Mouse (Mus musculus) spleen, postnatal 14 days (tissue): Measurements from ENCODE around the gene Fat3.

ENCODE experiments used
- DNase-seq, 2 experiments: peaks; one replicate each; pipeline ENCODE4 v3.0.0; 2021 to 2022; ENCODE audit warnings: low spot score in 2 of 2

The Fat3 gene

GRCm38 (mm10) chr9:16029066-16029465 is 472.0 kb downstream of the Fat3 start:
- no peak for DNase-seq

GRCm38 (mm10) chr9:16028394-16028911 is 472.6 kb downstream of the Fat3 start:
- no peak for DNase-seq

DNA sequence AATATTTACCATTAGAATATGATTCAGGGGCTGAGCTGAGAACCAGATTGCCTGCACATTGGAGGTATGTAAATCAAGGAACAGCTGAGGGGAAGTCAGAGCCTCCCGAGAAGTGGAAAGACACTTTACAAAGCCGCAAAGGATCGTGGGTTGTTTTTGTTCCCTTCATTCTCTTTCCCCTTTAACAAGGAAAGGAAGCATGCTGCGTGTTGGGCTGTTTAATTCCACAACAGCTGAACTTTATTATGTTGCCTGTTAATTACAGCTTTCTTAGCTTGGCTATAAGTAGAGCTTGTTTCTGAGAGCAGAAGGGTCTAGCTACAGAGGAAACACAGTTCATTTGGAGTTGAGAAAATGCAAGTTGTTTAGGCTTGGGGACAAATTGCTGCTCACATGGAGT is 475.0 kb downstream of the Fat3 start:
- DNase-seq: no peak

- no peak for DNase-seq
These were observed 476.4 kb downstream of the Fat3 start for GRCm38 (mm10) chr9:16024706-16025105.

DNA sequence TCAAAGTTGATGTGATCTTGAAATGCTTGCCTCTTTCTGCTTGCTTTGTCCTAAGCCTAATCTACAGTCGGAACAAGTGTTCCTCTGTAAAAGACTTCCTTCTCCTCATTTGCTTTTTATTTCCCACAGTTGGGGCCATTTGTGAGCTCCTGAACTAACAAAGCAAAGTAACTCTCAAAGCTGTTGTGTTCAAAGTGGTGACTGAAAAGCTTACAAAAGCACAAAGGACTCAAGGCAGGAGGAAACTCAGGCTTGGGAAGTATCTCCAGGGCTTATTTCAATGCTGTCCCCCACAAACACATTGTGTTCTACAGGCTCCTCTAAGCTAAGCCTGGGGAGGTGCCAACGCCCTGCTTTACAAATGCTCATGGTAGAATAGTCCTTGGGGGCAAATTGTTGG is 487.0 kb downstream of the Fat3 start:
- DNase-seq: no peak

DNA sequence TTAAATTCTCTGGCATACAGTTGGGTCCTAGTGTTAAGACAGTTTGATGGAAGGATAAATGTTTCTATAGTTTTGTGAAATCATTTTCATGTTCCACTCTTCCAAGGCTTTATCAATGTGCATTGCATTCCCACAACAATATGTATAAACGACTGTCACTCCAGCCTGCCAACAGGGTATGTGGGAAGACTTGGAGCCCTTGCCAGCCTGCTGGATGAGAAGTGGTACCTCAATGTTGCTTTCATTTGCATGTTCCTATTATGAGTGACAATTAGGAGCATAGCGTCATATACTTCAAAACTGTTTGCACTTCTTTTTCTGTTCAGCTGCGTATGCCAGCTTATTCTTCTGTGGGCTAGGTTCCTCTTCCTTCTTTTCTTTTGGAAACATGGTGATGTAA is 489.7 kb downstream of the Fat3 start:
- no peak for DNase-seq

DNA sequence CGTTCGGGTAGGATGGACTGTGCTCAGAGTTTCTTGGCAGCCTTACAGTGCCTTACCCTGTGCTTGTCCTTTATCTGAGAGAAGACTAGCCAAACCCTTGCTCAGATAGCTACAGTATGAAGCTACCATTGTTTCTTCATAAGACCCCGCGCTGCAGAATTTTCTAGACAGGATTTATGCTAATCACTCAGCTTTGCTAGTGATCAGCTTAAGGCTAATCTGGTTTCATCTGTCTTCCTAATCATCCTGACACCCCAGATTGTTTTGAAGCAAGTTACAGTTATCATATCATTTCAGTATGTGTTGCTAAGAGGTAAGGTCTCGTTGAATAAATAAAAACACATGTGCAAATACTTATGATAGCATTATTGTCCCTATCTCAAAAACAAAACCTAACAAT is 493.6 kb downstream of the Fat3 start:
- no peak for DNase-seq

- DNase-seq: no peak
These were observed 498.1 kb downstream of the Fat3 start for GRCm38 (mm10) chr9:16002991-16003390.

- DNase-seq: no peak
These were observed 506.3 kb downstream of the Fat3 start for GRCm38 (mm10) chr9:15994762-15995161.

- DNase-seq: no peak
These were observed 506.9 kb downstream of the Fat3 start for GRCm38 (mm10) chr9:15994177-15994576.

GRCm38 (mm10) chr9:15992158-15992846 is 508.8 kb downstream of the Fat3 start:
- DNase-seq: no peak

GRCm38 (mm10) chr9:15978317-15978716 is 522.8 kb downstream of the Fat3 start:
- DNase-seq: no peak

DNA sequence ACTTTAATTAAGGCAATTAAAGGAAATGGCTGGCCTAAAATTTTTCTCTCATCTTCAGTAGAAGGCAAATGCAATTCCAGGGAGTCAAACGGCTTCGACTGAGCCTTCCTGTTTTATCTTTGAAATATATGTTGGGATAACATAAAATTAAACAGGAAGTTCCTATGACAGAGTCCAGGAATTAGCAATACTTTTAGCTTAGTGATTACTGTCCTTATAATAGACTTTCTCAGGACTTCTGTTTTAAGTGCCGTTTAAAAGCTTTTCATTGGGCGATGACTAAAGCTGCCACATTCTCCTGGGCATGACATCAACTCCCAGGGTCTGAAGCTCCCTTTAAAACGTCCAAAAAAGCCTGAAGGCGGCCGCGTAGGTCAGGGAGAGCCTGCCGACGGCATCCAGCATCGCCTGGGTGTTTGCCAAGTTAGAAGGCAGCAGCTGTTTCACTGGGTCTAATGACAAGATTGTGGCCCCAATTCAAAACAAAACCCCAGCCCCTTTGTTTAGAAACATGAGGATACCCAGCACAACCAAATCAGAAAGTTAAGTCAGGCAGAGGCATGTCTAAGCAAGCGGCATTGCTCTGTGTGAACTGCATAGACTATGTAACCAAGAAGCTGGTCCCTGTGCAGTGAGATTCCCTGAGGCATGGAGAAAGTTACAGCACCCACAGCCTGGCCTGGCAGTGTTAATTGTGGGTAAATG is 524.0 kb downstream of the Fat3 start:
- no peak for DNase-seq

- DNase-seq: no peak
These were observed 525.1 kb downstream of the Fat3 start for GRCm38 (mm10) chr9:15975999-15976398.

- DNase-seq: no peak
These were observed 528.9 kb downstream of the Fat3 start for GRCm38 (mm10) chr9:15972201-15972600.

DNA sequence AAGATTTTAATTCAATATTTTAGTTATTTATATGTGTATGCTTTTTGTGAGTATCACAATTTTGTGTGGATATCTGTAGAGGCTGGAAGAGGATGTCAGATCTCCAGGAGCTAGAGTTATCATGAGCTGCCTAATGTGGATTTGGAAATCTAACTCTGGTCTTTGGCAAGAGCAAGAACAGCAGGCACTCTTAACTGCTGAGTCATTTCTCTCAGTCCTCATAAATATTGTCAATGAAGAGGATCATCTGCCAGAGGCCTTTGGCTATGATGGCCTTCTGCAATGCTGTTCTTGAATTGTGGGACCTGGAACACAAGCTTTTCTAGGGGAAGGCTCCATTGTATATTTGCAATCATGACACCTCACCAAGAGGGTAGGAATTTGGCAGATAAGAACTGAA is 529.7 kb downstream of the Fat3 start:
- no peak for DNase-seq

- no peak for DNase-seq
These were observed 536.9 kb downstream of the Fat3 start for GRCm38 (mm10) chr9:15964198-15964597.

GRCm38 (mm10) chr9:15962886-15963285 is 538.2 kb downstream of the Fat3 start:
- DNase-seq: no peak

- DNase-seq: no peak
These were observed 542.8 kb downstream of the Fat3 start for GRCm38 (mm10) chr9:15958224-15958787.

DNA sequence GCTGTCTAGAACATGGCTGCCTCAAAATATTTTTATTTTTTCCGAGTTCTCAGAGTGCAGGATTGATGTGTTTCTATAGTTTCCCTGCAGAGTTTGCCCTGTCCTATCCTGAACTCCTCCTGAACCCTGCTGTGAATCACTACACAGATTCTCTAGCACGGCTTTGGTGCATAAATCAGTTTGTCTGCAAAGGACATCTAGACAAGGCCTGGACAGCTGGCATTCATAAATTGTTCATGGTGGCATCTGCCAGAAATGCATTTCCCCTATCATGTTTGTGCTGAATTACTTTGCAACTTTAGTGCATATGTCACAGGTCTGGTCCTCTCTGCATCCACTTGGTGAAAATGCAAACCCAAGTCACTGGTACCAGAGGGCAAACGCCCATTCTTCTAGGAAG is 543.3 kb downstream of the Fat3 start:
- no peak for DNase-seq

GRCm38 (mm10) chr9:15955147-15955782 is 545.8 kb downstream of the Fat3 start:
- no peak for DNase-seq

DNA sequence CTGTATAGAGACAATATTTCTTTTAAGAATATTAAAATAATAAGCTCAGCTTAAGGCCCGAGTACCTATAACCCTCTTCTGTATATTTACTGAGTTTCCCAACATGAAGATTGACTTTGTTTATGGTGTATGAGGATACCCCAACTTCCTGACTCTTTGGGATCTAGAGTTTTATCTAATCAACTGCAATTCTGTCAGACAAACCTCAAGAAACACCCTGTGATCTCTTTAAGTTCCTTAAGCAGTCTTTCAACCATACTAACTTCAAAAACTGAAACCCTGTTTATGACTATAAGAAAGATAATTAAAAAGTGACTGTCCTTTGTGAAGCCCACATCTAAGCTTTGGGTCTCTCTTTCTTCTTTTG is 546.8 kb downstream of the Fat3 start:
- no peak for DNase-seq
